12 mouse cellular contexts compared by ENCODE assay signal in the genomic region with DNA sequence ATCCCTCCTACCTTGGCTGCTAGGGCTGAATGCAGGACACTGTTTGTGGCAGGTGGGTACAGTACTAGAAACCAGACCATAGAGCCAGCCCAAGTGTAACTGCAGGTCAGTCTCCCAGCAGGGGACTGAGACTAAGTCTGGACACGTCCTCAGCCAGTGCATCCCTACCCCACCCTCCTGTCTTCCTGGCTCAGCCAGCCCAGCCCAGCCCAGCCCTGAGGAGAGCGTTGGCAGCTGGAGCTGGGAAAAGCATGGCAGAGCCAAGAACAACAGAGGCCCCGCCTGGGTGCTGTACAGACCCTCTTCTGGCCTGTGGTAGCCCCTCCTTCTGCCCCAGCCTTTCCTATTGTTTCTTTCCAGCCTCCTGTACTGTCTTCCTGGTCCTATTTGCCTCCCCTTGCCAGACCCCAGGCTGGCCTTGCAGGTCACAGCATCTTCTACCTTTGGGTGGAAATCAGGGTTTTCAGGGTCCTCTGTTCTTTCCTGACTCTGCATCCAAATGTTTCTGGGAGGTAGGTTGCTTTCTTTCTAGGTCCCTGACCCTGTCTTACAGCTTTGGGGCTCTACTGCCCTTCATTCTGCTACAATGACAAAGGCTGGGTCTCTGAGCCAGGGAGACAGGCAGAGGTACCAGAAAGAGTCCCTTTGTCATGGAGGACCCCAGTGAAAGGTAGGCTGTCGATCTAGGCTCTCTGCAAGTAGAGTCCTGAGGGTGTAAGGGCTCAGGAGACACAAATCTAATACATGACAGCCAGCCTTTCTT. TPM values are rescaled to one million over a fixed set of nuclear protein-coding genes. Genes with fewer than 3 reads are reported as not detected.
DNase-seq lines count a peak whose midpoint lies in the region; ATAC-seq and TF ChIP-seq lines count a peak whose summit lies in the region.
"Had no signal": no experiment of that assay in that cellular context is flagged by ENCODE, and none has a peak within 500 bp of the region (broad histone marks: within the 10 kb centered on the region; RNA-seq: fewer than 3 reads in every experiment).

No protein-coding gene starts in this region.

- peaks cover 31% of the 10 kb centered on the region for H3K36me3 ChIP-seq in lung, embryonic 14.5 days (ENCODE audit: insufficient read depth)
- H3K36me3 ChIP-seq in embryonic facial prominence, embryonic 14.5 days (ENCODE audit: control insufficient read depth, insufficient read depth, low read length): peaks cover 27% of the 10 kb centered on the region
- H3K36me3 ChIP-seq in neural tube, embryonic 13.5 days: peaks cover 28% of the 10 kb centered on the region
- 0 out of 2 replicates have a peak, but pooled peaks cover 3% of the 10 kb centered on the region for H3K36me3 ChIP-seq in intestine, embryonic 16.5 days (ENCODE audit: control insufficient read depth, insufficient read depth, low read length)

- no peaks in the 10 kb centered on the region for H3K9me3 ChIP-seq in lung, embryonic 14.5 days (ENCODE audit: low read depth, low read length)
- no peaks in the 10 kb centered on the region for H3K9me3 ChIP-seq in embryonic facial prominence, embryonic 14.5 days (ENCODE audit: control insufficient read depth, low read length)
- H3K9me3 ChIP-seq in neural tube, embryonic 13.5 days: no peaks in the 10 kb centered on the region
- no peaks in the 10 kb centered on the region for H3K9me3 ChIP-seq in intestine, embryonic 16.5 days (ENCODE audit: control insufficient read depth, low read length)
- H3K9me3 ChIP-seq: megakaryocyte, embryonic 14.5 days had no signal

- H3K9ac ChIP-seq in lung, embryonic 14.5 days: no peak overlapping the region
- H3K9ac ChIP-seq in embryonic facial prominence, embryonic 14.5 days (ENCODE audit: low read depth, low read length): 0 out of 2 replicates have a peak overlapping the region, but pooled peaks have one; percentile 32
- H3K9ac ChIP-seq in neural tube, embryonic 13.5 days: no peak overlapping the region
- no peak overlapping the region for H3K9ac ChIP-seq in intestine, embryonic 16.5 days (ENCODE audit: low read depth, low read length)

- 27% methylated on average over 4 of the region's 4 CpGs for WGBS in lung, embryonic 14.5 days
- 6% methylated on average over 4 of the region's 4 CpGs for WGBS in embryonic facial prominence, embryonic 14.5 days
- WGBS in neural tube, embryonic 13.5 days: 3% methylated on average over 4 of the region's 4 CpGs
- 38% methylated on average over 4 of the region's 4 CpGs for WGBS in intestine, embryonic 16.5 days

- peaks cover 29% of the 10 kb centered on the region for H3K4me1 ChIP-seq in lung, embryonic 14.5 days (ENCODE audit: insufficient read depth)
- H3K4me1 ChIP-seq in embryonic facial prominence, embryonic 14.5 days (ENCODE audit: control insufficient read depth, insufficient read depth, low read length): peaks cover 43% of the 10 kb centered on the region
- H3K4me1 ChIP-seq in neural tube, embryonic 13.5 days (replicated peaks): peaks cover 58% of the 10 kb centered on the region
- H3K4me1 ChIP-seq in intestine, embryonic 16.5 days (ENCODE audit: control insufficient read depth, insufficient read depth, low read length): peaks cover 24% of the 10 kb centered on the region

- peak; percentile 37 for DNase-seq in lung, embryonic 14.5 days
- no peak for DNase-seq in lung, adult 18-20 months
- DNase-seq in embryonic facial prominence, embryonic 14.5 days (ENCODE audit: low spot score): peak; percentile 83
- DNase-seq in heart, postnatal 25 days (ENCODE audit: low spot score): peak; percentile 36
- DNase-seq in left cerebral cortex, postnatal 25 days (ENCODE audit: low spot score in 2 of 2): no peak
- no peak for DNase-seq in frontal cortex, postnatal 36 days (ENCODE audit: low spot score in 2 of 2)
- DNase-seq: cerebellum, adult 11 months; thymus, postnatal 25 days had no signal

- intact Hi-C loops in heart, postnatal 25 days (cut with DNase I): no loop called here
- intact Hi-C loops in left cerebral cortex, postnatal 25 days (cut with DNase I): no loop called here

- no peak overlapping the region for H3K4me3 ChIP-seq in lung, embryonic 14.5 days (ENCODE audit: low read depth, low read length)
- H3K4me3 ChIP-seq in embryonic facial prominence, embryonic 14.5 days (ENCODE audit: low read depth, low read length): no peak overlapping the region
- H3K4me3 ChIP-seq in neural tube, embryonic 13.5 days: no peak overlapping the region
- H3K4me3 ChIP-seq in intestine, embryonic 16.5 days (ENCODE audit: low read length): no peak overlapping the region
- H3K4me3 ChIP-seq: megakaryocyte, embryonic 14.5 days had no signal

- ATAC-seq in lung, embryonic 14.5 days (ENCODE audit: insufficient read depth): peak; percentile 31; the same call in 1 of the 2 replicates
- peak; percentile 55 for ATAC-seq in embryonic facial prominence, embryonic 14.5 days (ENCODE audit: low read depth)
- peak; percentile 36 for ATAC-seq in neural tube, embryonic 13.5 days (ENCODE audit: low read depth)
- ATAC-seq in intestine, embryonic 16.5 days: no peak

- H3K27ac ChIP-seq in lung, embryonic 14.5 days (ENCODE audit: low read depth): 0 out of 2 replicates have a peak overlapping the region, but pooled peaks have one; percentile 36
- peak overlapping the region; percentile 96 for H3K27ac ChIP-seq in embryonic facial prominence, embryonic 14.5 days (replicated peaks; ENCODE audit: low read depth, low read length)
- peak overlapping the region; percentile 30; the same call in 1 of the 2 replicates for H3K27ac ChIP-seq in neural tube, embryonic 13.5 days (replicated peaks)
- no peak overlapping the region for H3K27ac ChIP-seq in intestine, embryonic 16.5 days (ENCODE audit: low read length)

- H3K4me2 ChIP-seq in lung, embryonic 14.5 days: no peak overlapping the region
- peak overlapping the region; percentile 16; the same call in 1 of the 2 replicates for H3K4me2 ChIP-seq in embryonic facial prominence, embryonic 14.5 days (ENCODE audit: low read depth, low read length)
- H3K4me2 ChIP-seq in neural tube, embryonic 13.5 days: no peak overlapping the region
- no peak overlapping the region for H3K4me2 ChIP-seq in intestine, embryonic 16.5 days (ENCODE audit: low read depth, low read length)

- peaks cover 22% of the 10 kb centered on the region for H3K27me3 ChIP-seq in lung, embryonic 14.5 days (ENCODE audit: insufficient read depth, low read length)
- no peaks in the 10 kb centered on the region for H3K27me3 ChIP-seq in embryonic facial prominence, embryonic 14.5 days (replicated peaks; ENCODE audit: control insufficient read depth, insufficient read depth, low read length)
- H3K27me3 ChIP-seq in neural tube, embryonic 13.5 days: no peaks in the 10 kb centered on the region
- H3K27me3 ChIP-seq in intestine, embryonic 16.5 days (replicated peaks; ENCODE audit: control insufficient read depth, insufficient read depth, low read length): peaks cover 24% of the 10 kb centered on the region

- TF ChIP-seq CTCF in lung, embryonic 14.5 days (IDR thresholded peaks at IDR 0.05; ENCODE audit: low read depth): no peak

RNA-seq across cellular contexts. Expression of a gene that starts 3.4 kb away (rescaled TPM):
- polyA plus RNA-seq in lung, embryonic 14.5 days (2014; fragmentation: Nextera tagmentation; extraction: Ambion mirVana): 7.7 and 10.3 TPM in 2 replicates
- 145 and 175 TPM in 2 replicates for polyA plus RNA-seq in embryonic facial prominence, embryonic 14.5 days (2014; fragmentation: Nextera tagmentation; extraction: Ambion mirVana)
- total RNA-seq in heart, postnatal 25 days (2021): not detected
- 193 and 205 TPM in 2 replicates for polyA plus RNA-seq in neural tube, embryonic 13.5 days (2015; fragmentation: Nextera tagmentation; extraction: Ambion mirVana)
- polyA plus RNA-seq in intestine, embryonic 16.5 days (2015; fragmentation: Nextera tagmentation; extraction: Ambion mirVana): 3.8 TPM in 2 replicates
- 1 to 10 TPM; 3.9 to 5.7 TPM for total RNA-seq in left cerebral cortex, postnatal 25 days (2021)
- total RNA-seq: hematopoietic stem cell, adult 5-6 weeks had no signal

RNA-seq across cellular contexts. Expression of a gene that starts 14.5 kb away (rescaled TPM):
- polyA plus RNA-seq in lung, embryonic 14.5 days (2014; fragmentation: Nextera tagmentation; extraction: Ambion mirVana): 16.4 and 19.6 TPM in 2 replicates
- polyA plus RNA-seq in embryonic facial prominence, embryonic 14.5 days (2014; fragmentation: Nextera tagmentation; extraction: Ambion mirVana): 12.8 and 13.3 TPM in 2 replicates
- total RNA-seq in heart, postnatal 25 days (2021): 1 to 10 TPM; 6.0 to 6.1 TPM
- polyA plus RNA-seq in neural tube, embryonic 13.5 days (2015; fragmentation: Nextera tagmentation; extraction: Ambion mirVana): 20.1 and 22.2 TPM in 2 replicates
- polyA plus RNA-seq in intestine, embryonic 16.5 days (2015; fragmentation: Nextera tagmentation; extraction: Ambion mirVana): 14.2 and 14.3 TPM in 2 replicates
- 10 to 100 TPM; 19.5 to 21.8 TPM for total RNA-seq in left cerebral cortex, postnatal 25 days (2021)

RNA-seq across cellular contexts. Expression of a gene that starts 14.9 kb away (rescaled TPM):
- 44.0 and 50.5 TPM in 2 replicates for polyA plus RNA-seq in lung, embryonic 14.5 days (2014; fragmentation: Nextera tagmentation; extraction: Ambion mirVana)
- polyA plus RNA-seq in embryonic facial prominence, embryonic 14.5 days (2014; fragmentation: Nextera tagmentation; extraction: Ambion mirVana): 20.9 and 22.9 TPM in 2 replicates
- total RNA-seq in heart, postnatal 25 days (2021): 10 to 100 TPM; 12.1 to 12.4 TPM
- polyA plus RNA-seq in neural tube, embryonic 13.5 days (2015; fragmentation: Nextera tagmentation; extraction: Ambion mirVana): 36.2 and 41.4 TPM in 2 replicates
- polyA plus RNA-seq in intestine, embryonic 16.5 days (2015; fragmentation: Nextera tagmentation; extraction: Ambion mirVana): 37.2 and 39.8 TPM in 2 replicates
- 10 to 100 TPM; 12.8 to 16.0 TPM for total RNA-seq in left cerebral cortex, postnatal 25 days (2021)

RNA-seq across cellular contexts. Expression of a gene that starts 25.7 kb away (rescaled TPM):
- 64.8 and 65.5 TPM in 2 replicates for polyA plus RNA-seq in lung, embryonic 14.5 days (2014; fragmentation: Nextera tagmentation; extraction: Ambion mirVana)
- polyA plus RNA-seq in embryonic facial prominence, embryonic 14.5 days (2014; fragmentation: Nextera tagmentation; extraction: Ambion mirVana): 64.8 and 66.6 TPM in 2 replicates
- 10 to 100 TPM; 68.3 to 70.1 TPM for total RNA-seq in heart, postnatal 25 days (2021)
- 69.5 and 73.0 TPM in 2 replicates for polyA plus RNA-seq in neural tube, embryonic 13.5 days (2015; fragmentation: Nextera tagmentation; extraction: Ambion mirVana)
- polyA plus RNA-seq in intestine, embryonic 16.5 days (2015; fragmentation: Nextera tagmentation; extraction: Ambion mirVana): 78.7 and 80.6 TPM in 2 replicates
- 10 to 100 TPM; 51.4 to 57.7 TPM for total RNA-seq in left cerebral cortex, postnatal 25 days (2021)

RNA-seq across cellular contexts. Expression of a gene that starts 25.9 kb away (rescaled TPM):
- polyA plus RNA-seq in lung, embryonic 14.5 days (2014; fragmentation: Nextera tagmentation; extraction: Ambion mirVana): 24.6 and 27.1 TPM in 2 replicates
- 36.4 and 40.5 TPM in 2 replicates for polyA plus RNA-seq in embryonic facial prominence, embryonic 14.5 days (2014; fragmentation: Nextera tagmentation; extraction: Ambion mirVana)
- 10 to 100 TPM; 20.9 to 25.1 TPM for total RNA-seq in heart, postnatal 25 days (2021)
- 44.1 and 47.1 TPM in 2 replicates for polyA plus RNA-seq in neural tube, embryonic 13.5 days (2015; fragmentation: Nextera tagmentation; extraction: Ambion mirVana)
- 9.4 and 10.3 TPM in 2 replicates for polyA plus RNA-seq in intestine, embryonic 16.5 days (2015; fragmentation: Nextera tagmentation; extraction: Ambion mirVana)
- 1 to 10 TPM; 5.2 to 6.2 TPM for total RNA-seq in left cerebral cortex, postnatal 25 days (2021)

Comparison
In these comparisons a context has a peak if more than half of its experiments do, and no peak if none do; other contexts are left out.
1. DNase-seq: peak in lung, embryonic 14.5 days (single experiment), embryonic facial prominence, embryonic 14.5 days (single experiment) and heart, postnatal 25 days (single experiment); none in lung, adult 18-20 months (0 of 2), left cerebral cortex, postnatal 25 days (0 of 2) and frontal cortex, postnatal 36 days (0 of 2).
2. RNA of a gene that starts 3.4 kb away (polyA plus RNA-seq): 193 to 205 TPM in neural tube, embryonic 13.5 days and 145 to 175 TPM in embryonic facial prominence, embryonic 14.5 days; 7.7 to 10.3 TPM in lung, embryonic 14.5 days and 3.8 TPM in intestine, embryonic 16.5 days; every median in the first group is over 10 times any median in the second.